Mouse (Mus musculus) ES-Bruce4 (cell line): ENCODE results near the gene Hcfc1. TPM values are rescaled to one million over a fixed set of nuclear protein-coding genes. Genes with fewer than 3 reads are reported as not detected.
A peak's percentile ranks its signal among the peaks of the same experiment; 100 is the strongest.

ENCODE experiments used
- H3K27ac ChIP-seq: 2 replicates; pipeline ENCODE4 v1.5.1; 2012; ENCODE audit warnings: low read length, inconsistent platforms; ENCODE audit not compliant: insufficient read depth
- H3K27me3 ChIP-seq: 2 replicates; pipeline ENCODE4 v1.6.1; 2012; ENCODE audit warnings: mild to moderate bottlenecking, low read length, inconsistent platforms; ENCODE audit not compliant: control insufficient read depth, poor library complexity, insufficient read depth, severe bottlenecking
- H3K36me3 ChIP-seq: 2 replicates; pipeline ENCODE4 v1.6.1; 2012; ENCODE audit warnings: inconsistent platforms, mild to moderate bottlenecking, low read length, moderate library complexity; ENCODE audit not compliant: control insufficient read depth, poor library complexity, insufficient read depth, severe bottlenecking
- H3K4me1 ChIP-seq: one replicate; pipeline ENCODE4 v1.8.1; 2011; ENCODE audit warnings: low read length; ENCODE audit not compliant: control insufficient read depth, insufficient read depth
- H3K4me3 ChIP-seq: 2 replicates; pipeline ENCODE4 v1.5.1; 2011; ENCODE audit warnings: low read depth, mild to moderate bottlenecking, low read length
- H3K9ac ChIP-seq: 2 replicates; pipeline ENCODE4 v1.6.1; 2012; ENCODE audit warnings: low read depth, mild to moderate bottlenecking, inconsistent platforms; ENCODE audit not compliant: poor library complexity, severe bottlenecking
- H3K9me3 ChIP-seq: replicated peaks from 2 replicates; pipeline ENCODE4 v1.6.1; 2012; ENCODE audit warnings: mild to moderate bottlenecking, low read length, inconsistent platforms; ENCODE audit not compliant: control insufficient read depth, poor library complexity, insufficient read depth, severe bottlenecking
- CTCF ChIP-seq: IDR thresholded peaks from one replicate; pipeline ENCODE4 v1.8.1; 2011; ENCODE audit warnings: low read depth, low read length
- EP300 ChIP-seq: IDR thresholded peaks from 2 replicates; pipeline ENCODE4 v1.6.1; 2011; ENCODE audit warnings: low read depth, low read length; ENCODE audit not compliant: insufficient read depth
- POLR2A ChIP-seq: IDR thresholded peaks from one replicate; pipeline ENCODE4 v1.8.1; 2011; ENCODE audit warnings: low read length; ENCODE audit not compliant: insufficient read depth
- polyA plus RNA-seq: library from polyadenylated mRNA; stranded (reverse); fragments of >200 nt; gene quantifications from 2 replicates; pipeline ENCODE4 v1.2.4, GENCODE M21; 2011; ENCODE audit warnings: low read depth; ENCODE audit not compliant: missing spikeins, insufficient read depth, insufficient read length

Gene Hcfc1
- polyA plus RNA-seq, 1 experiment: 91.4 TPM

DNA sequence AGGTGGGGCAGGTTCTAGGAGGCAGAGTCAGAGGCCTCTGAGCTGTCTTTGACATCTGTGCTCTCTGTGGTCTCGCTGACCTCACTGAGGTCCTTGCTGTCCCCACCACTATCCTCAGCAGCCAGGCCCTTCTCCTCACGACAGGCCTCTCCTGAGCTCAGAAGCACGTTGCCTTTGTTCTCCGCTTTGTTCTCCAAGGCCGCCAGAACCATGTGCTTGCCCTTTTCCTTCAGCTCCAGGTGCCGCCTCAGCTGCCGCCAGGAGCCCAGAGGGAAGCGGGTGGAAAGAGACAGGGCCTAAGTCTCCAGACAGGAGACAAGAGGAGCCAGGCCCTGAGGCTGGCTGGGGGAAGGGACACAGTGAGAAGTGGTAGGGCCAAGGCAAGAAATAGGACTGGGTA lies 49.2 kb downstream of the Hcfc1 start:
- H3K36me3 ChIP-seq: peaks cover 11% of the 10 kb centered on the region; the same call in 1 of the 2 replicates
- no peak for TF ChIP-seq POLR2A
- no peak for TF ChIP-seq EP300
- no peak for TF ChIP-seq CTCF
- no peak overlapping the region for H3K4me3 ChIP-seq
- H3K27me3 ChIP-seq: no peaks in the 10 kb centered on the region
- H3K27ac ChIP-seq: no peak overlapping the region
- H3K9ac ChIP-seq: no peak overlapping the region
- no peaks in the 10 kb centered on the region for H3K4me1 ChIP-seq
- H3K9me3 ChIP-seq: no peaks in the 10 kb centered on the region

DNA sequence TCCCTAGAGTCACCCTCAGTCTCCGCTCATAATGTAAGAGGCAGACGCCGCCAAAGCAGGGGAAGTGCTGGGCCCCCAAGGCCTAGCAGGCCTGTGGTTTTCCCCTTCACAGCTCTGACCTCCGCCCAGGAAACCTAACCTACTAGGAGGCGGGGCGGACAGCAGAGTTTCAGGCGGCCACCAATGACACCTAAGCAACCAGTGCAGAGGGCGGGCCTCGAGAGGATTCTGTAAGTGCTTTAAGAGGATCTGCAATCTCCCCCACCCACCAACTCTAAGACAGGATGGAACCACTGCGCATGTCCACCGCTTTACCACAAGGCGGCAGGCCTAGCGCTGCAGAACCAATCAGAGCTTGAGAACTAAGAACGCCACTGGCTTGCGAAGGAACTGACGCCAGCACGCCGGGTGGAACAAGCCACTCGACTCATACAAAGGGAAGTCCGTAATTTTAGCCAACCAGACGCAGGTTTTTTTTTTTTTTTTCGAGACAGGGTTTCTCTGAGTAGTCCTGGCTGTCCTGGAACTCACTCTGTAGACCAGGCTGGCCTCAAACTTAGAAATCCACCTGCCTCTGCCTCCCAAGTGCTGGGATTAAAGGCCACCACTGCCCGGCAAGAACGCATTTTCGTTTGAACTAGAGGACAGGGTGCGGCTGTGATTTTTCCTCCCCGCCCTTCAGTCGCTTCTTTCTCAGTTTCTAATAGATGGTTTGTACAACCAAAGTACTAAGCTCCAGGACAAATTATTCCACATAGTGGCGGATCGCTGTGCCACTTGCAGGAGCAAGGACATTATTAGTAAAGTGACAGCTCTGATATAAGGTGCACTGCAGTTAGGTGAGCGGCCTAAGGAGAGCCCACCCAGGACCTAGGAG lies 51.1 kb downstream of the Hcfc1 start:
- Histone ChIP-seq H3K4me3 (peak overlapping the region; percentile 60), H3K27ac (peak overlapping the region; percentile 67), H3K9ac (peak overlapping the region; percentile 53), H3K4me1 (no peaks in the 10 kb centered on the region), H3K9me3 (no peaks in the 10 kb centered on the region), H3K27me3 (no peaks in the 10 kb centered on the region), H3K36me3 (peaks cover 11% of the 10 kb centered on the region; the same call in 1 of the 2 replicates)
- TF ChIP-seq POLR2A (no peak), EP300 (no peak)

GRCm38 (mm10) chrX:73911588-73911987 lies 54.6 kb downstream of the Hcfc1 start:
- no peak overlapping the region for H3K9ac ChIP-seq
- H3K27ac ChIP-seq: no peak overlapping the region
- no peak for TF ChIP-seq POLR2A
- no peak for TF ChIP-seq EP300
- no peak for TF ChIP-seq CTCF
- no peak overlapping the region for H3K4me3 ChIP-seq
- H3K4me1 ChIP-seq: no peaks in the 10 kb centered on the region
- no peaks in the 10 kb centered on the region for H3K9me3 ChIP-seq
- no peaks in the 10 kb centered on the region for H3K27me3 ChIP-seq
- H3K36me3 ChIP-seq: no peaks in the 10 kb centered on the region

- Histone ChIP-seq H3K27me3 (no peaks in the 10 kb centered on the region), H3K9ac (peak overlapping the region; percentile 34; the same call in 1 of the 2 replicates), H3K4me3 (peak overlapping the region; percentile 30), H3K9me3 (no peaks in the 10 kb centered on the region), H3K4me1 (no peaks in the 10 kb centered on the region), H3K27ac (no peak overlapping the region), H3K36me3 (no peaks in the 10 kb centered on the region)
- TF ChIP-seq POLR2A: no peak
- no peak for TF ChIP-seq EP300
- no peak for TF ChIP-seq CTCF
These were observed 55.0 kb downstream of the Hcfc1 start for GRCm38 (mm10) chrX:73911156-73911555.

DNA sequence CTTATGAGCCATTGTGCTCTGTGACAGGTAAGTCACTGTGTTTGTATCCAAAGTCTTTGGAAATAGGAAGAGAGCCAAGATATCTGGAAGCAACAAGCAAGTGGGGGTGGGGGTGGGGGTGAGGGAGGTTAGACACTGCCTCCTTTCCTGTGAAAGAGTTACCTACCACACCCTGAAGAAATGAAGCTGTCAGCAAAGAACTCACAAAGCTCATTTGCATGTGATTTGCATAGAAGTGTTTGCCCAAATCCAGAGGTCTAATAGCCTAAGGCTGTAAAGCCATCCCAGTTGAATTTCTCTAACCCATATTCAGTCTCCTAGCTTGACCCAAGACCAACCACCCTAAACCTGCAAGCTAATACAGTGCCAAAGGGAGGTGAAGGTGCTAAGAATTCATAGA lies 55.7 kb downstream of the Hcfc1 start:
- Histone ChIP-seq H3K36me3 (no peaks in the 10 kb centered on the region), H3K9me3 (no peaks in the 10 kb centered on the region), H3K9ac (peak overlapping the region; percentile 34; the same call in 1 of the 2 replicates), H3K27ac (no peak overlapping the region), H3K4me1 (no peaks in the 10 kb centered on the region), H3K4me3 (peak overlapping the region; percentile 30; the same call in 1 of the 2 replicates), H3K27me3 (no peaks in the 10 kb centered on the region)
- TF ChIP-seq EP300: no peak
- TF ChIP-seq POLR2A: no peak
- TF ChIP-seq CTCF: no peak

DNA sequence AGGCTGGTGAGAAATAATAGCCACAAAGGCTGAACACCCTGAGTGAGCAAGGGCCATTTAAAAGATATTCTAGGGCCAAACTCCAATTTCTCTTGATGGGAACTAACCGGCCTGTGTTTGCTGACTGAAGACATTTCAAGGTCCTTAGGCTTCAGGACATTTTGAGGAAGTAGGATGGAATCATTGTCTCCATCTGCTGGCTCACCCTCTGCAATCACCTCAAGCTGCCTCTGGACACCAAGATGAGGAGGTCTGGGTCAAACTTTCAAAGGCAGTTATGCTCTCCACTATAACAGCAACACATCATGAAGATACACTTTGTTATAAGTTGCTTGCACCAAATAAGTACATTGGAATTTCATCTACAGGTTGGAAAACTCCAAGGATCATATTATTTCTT lies 56.1 kb downstream of the Hcfc1 start:
- H3K36me3 ChIP-seq: no peaks in the 10 kb centered on the region
- H3K27ac ChIP-seq: no peak overlapping the region; the same call in 1 of the 2 replicates
- no peaks in the 10 kb centered on the region for H3K9me3 ChIP-seq
- H3K4me3 ChIP-seq: no peak overlapping the region
- H3K4me1 ChIP-seq: no peaks in the 10 kb centered on the region
- no peaks in the 10 kb centered on the region for H3K27me3 ChIP-seq
- TF ChIP-seq POLR2A: no peak
- TF ChIP-seq CTCF: no peak
- TF ChIP-seq EP300: no peak
- no peak overlapping the region for H3K9ac ChIP-seq
